Mouse (Mus musculus): ENCODE results near the gene Tspan5.

The Tspan5 gene

DNA sequence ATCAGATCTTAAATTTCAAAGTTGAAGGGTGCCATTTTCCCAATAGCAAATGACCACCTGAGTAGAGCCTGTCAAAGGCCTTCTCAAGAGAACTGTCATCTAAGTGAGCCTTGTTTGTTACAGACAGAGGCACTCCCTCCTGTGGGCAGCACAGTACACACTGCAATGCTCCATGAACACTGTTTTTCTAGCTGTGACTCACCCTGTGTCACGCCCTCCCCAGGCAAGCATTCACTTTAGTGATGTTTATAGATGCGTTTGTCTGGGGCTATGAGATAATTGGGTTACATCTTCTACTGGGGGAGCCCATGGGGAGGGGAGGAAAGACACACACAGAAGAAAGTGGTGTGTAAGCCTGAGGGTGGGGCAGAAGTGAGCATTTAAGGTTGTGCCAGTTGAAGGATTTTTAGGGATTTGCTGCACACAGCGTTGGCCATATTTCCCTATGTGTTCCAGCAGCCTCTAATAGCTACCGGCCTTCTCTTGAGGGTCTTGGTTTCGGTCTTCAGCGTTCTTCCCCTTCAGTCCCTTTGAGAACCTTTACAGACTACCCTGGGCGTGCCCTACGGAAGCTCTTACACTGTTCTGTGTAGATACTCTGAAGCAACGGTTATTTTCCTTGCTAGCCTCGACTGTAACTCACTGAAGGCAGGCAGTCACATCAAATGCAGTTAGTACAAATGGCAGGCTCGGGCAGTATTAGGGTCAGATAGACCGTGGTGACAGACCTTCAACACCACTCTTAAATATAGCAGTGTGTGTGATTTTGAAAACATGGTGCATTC lies 29.7 kb downstream of the Tspan5 start:
- no peak for DNase-seq (ENCODE audit: low read depth)

DNA sequence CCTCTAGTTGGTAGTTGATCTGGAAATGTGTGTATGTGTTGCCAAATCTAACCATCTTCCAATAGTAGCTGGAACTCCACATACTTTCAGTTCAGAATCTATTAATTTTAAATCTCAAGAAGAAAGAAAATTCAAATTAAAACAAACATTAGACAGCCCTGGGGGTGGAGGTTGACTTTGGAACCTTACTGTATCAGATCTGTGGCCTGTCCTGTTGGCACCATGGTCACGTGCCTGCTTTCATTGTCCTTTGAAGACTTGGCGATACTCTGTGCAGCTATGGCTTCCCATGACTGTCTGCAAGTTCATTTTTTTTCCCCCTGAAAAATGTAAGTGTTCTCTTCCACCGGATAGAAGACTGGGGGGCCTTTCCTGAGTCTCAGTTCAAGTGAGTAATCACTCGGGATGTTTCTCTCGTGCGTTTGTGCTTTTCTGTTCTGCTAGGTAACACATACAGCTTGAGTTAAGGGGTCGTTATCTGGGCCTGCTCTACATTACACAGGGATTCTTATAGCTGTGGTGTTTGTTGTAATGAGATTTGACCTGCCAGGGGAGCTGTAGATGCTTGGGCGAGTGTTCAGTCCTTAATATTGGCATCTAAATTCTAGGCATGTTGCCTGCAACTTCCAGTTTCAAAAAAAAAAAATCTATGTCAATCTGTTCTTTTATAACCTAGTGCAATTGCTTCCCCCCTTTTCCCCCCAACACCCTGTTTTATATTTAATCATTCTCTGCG lies 32.0 kb downstream of the Tspan5 start:
- DNase-seq (ENCODE audit: low read depth) = no peak

DNA sequence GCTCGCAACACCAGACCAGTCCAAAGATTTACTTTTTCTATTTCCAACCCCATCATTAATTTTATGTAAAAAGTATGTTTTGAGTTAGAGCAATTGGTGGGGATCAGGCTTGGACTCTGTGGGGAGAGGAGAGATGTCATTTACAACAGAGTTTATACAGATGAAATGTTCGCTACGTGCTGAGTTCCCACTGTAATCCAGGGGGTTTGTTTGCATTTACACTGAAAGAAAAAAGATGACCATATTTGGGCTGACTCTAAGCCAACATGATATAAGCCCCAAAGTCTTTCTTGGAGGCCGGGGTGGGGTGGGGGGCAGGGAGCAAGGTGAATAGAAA lies 32.6 kb downstream of the Tspan5 start:
- DNase-seq (ENCODE audit: low read depth) = no peak

DNA sequence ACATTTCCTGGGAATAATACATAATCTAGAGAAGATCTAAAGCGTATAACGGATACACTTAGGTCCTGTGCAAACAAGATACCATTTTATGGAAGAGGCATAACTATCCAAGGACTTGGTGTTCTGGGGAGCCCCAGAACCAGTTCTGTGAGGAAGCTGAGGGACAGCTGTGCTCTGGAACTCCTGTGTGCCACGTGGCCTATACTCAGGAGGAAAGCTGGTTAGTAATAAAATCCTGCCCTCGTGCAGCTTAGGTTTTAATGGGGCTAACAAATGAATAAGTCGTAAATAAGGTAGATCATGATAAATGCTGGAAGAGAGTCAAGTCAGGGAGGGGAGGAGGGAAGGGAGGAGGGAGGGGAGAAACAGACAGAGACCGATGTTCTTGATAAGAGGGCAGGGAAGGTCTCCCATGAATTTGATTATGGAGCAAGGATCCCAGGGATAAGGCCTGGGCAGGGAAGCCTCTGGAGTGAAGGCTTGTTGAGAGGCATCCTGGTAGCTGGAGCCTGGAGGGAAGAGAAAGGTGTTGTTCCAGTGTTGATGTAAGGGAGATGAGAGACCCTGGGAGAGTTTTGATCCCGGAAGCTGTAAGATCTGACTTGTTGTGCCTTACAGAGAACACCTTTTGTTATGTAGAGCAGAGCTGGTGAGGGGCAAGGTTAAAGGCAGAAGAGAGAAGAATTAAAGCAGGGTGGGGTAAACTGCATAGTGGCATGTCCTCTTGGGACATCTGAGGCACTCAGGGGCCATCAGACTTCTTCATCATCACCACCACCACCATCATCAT lies 34.1 kb downstream of the Tspan5 start:
- DNase-seq (ENCODE audit: low read depth) = no peak

DNA sequence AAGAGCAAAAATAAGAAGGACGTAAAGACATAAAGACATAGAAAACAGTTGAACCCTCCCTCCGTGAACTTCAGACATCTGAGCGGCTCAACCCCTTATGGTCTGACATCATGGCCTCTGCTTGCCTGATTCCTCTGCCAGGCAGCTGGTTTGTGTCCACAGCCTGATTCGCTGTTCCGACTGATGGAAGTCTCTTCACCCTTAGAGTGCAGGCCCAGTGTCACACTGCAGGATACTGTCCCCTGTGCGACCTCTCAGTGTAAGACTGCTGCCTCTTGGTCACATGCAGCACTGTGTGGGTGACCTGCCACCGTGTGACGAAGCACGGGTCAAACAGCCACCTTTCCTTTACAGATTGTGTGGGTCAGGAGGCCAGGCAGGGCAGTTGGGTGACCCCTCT lies 39.5 kb downstream of the Tspan5 start:
- DNase-seq (ENCODE audit: low read depth) = no peak

DNA sequence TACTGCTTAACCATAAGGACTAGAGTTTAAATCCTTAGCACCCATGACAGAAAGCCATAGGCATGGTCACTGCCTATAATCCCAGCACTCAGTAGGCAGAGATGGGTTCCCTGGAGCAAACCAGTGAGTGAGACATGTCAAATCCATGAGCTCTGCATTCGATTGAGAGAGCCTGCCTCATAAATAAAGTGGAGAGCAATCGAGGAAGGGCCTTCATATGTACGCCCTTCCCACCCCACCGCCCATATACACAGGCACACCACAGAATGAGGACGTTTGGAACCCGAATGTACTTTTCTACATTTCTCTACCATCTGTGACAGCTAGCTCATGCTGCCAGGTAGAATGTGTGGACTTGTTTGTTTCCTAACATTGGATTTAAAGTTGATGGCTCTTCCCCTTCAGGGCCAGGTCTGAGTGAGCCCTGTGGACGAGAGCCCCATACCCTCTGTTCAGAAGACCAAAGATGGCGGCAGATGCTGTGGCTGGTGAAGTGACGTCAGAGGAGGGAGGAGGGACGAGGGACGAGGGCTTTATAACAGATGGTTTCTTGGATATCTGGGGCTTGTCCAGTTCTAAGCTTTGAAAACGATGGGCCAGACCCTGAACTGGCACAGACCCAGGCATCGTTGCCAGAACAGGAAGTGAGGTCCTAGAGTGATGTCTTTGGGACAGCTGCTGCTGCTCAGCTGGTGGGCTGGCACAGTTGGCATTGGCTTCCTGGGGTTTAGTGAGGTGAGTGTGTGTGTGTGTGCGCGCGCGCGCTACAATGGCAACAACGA lies 42.1 kb downstream of the Tspan5 start:
- DNase-seq (ENCODE audit: low read depth) = no peak

DNA sequence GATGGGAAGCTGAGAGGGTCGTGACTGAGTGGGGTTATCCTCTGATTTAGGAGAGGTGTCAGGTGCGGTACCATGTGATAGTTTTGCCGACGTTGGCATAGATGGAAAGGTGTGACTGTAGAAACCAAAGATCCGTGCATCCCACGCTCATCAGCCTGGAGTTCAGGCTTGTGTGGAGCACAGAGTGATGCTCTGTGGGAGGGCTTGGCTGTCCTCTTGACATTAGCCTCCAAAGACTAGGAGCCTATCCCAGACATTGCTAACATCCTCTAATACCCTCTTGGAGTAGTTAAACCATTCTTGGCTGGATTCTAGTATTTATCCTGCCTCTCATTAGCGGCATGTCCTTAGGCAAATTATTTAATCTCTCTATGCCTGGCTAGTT lies 42.6 kb downstream of the Tspan5 start:
- no peak for DNase-seq (ENCODE audit: low read depth)

DNA sequence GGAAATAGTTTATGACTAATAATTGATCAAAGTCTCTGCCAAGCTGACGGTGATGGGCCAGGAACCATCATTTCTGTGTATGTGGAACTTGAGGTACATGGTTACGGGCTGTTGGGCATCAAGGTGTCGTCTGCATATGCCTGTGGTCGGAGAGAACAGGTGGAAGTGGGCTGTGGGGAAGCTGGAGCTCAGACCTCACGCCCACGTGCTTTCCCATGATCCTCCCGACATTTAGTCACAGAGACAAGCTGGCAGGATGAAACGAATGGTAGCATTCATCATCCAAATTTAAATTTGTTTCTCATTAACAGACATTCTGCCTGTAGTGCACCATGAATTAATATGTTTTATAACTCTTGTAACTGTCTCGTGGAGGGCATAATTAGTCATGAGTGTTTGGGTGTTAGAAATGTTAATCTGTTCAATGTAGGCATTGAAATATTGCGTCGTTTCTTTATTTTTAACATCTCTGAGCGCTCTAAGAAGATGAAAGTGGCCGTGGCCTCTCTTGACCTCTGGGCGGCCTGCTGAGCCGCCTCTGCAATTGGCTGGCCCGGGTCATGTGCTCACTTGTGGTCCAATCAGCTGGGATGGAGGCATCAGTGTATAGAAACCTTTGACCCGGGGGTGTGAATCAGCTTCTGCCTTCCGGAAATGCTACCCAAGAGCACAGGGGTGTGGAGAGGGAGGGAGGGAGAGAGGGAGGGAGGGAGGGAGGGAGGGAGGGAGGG lies 45.9 kb downstream of the Tspan5 start:
- DNase-seq (ENCODE audit: low read depth) = no peak

DNA sequence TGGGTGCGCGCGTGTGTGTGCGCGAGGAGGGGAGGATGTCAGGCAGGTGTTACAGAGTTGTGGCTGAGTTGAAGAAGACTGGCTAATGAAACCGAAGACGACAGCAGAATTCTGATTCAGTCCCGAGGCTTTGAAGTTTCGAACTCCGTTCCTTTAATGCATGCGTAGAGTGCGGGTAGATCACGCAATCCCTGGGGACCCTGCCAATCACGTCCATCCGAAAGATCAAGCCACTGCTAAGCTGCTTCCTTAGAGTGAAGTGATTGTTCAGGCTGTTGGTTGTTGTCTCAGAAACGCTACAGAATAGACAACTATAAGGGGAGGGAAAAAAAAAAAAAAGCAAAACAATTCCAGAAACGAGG lies 46.5 kb downstream of the Tspan5 start:
- DNase-seq (ENCODE audit: low read depth) = no peak

DNA sequence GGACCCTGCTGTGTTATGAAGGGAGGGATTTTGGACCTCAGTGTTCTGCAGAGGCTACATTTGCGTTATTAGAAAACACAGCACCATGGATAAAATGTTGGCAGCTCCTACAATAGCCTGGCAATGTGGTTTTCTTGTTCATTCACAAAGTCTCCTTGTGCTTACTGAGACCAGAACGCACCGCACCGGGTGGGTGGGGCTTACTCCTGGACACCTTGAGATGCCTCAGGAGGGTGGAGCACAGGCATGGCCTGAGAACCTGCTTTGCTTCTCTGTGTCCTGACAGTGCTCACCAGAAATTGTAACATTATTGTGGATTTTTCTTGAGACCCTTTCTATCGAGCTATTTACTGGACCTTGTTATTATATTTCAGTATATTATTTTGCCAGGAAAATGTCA lies 47.3 kb downstream of the Tspan5 start:
- DNase-seq (ENCODE audit: low read depth) = no peak

DNA sequence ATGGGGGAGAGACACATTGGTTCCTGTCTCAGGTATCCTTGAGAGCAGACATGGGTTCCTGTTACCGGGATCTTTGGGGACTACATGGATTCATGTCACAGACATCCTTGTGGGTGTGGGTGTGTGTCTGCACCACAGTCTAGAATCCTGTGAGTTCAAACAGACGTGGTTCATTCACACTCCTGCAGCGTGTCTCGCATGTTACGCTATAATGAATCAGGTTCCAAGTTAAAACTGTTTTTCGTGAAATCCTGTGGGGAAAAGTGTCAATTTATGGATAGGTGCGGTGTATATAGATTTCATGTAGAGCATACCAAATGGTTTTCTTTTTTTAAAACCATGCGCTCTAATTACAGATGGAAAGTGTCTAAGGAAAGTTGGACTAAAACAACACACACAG lies 52.5 kb downstream of the Tspan5 start:
- no peak for DNase-seq (ENCODE audit: low read depth)

DNA sequence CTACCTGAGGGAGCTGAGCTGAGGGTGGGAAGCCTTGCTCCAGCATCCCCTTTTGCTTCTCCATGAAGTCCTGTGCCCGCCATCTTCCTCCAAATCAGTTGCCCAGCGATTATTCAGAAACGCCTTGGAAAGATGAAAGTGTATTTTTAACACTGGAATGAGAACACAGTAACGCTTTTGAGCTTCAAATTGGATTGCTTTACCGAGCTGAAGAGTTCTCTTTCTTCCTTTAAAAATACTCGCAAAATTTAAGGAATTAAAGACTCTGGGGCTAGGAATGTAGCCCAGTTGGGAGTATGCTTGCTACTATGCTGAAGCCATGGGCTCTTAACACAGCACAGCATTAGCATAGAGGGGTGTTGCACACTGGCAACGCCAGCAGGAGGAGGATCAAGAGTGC lies 54.0 kb downstream of the Tspan5 start:
- no peak for DNase-seq (ENCODE audit: low read depth)

DNA sequence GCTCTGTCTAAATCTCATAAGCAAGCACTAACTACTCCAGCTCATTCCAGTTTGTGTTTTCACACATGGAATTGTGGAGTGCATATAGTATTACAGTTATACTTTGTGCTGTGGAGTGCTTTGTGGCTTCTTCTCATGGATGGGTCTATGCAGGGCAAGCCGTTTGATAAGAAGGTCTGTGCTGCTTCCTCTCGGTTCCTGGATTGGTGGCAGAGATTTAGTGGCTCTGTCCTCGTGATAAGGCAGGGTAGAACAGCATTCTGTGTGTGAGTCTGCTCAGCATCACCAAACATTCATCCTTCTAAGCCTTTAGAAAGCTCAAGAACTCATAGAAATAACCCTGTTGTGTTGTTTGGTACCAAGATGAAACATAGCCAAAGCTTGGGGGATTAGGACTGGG lies 54.6 kb downstream of the Tspan5 start:
- no peak for DNase-seq (ENCODE audit: low read depth)

DNA sequence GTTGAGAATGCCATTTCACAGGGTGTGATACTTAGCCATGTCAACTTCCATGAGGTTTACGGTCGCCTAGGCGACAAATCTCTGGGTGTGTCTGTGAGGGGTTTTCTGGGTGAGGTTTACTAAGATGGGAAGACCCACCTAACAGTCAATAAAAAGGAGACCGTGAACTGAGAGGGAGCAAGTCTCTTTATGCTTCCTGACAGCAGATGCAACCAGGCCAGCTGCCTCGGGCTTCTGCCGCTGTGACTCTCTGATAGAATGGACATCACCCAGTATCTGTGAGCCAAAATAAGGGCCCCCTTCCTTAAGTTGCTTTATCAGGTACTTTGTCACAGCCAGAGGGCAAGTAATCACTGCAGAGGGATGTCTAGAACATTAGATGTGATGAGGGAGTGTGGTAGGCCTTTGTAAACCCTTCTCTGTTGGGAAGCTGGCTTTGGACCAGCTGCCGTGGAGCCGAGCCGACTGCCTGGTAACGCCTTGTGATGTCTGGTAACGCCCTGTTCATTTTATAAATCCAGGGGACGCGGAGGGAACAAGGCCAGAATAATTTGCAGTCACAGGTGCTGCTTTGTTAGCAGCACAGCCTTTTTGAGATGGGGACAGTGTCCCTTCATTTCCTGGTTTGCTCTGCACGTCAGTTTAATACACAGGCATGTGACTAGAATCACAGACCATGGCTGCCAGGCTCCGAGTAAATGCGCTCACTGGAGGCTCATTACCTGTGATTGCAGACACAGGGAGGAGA lies 58.8 kb downstream of the Tspan5 start:
- DNase-seq (ENCODE audit: low read depth) = no peak

DNA sequence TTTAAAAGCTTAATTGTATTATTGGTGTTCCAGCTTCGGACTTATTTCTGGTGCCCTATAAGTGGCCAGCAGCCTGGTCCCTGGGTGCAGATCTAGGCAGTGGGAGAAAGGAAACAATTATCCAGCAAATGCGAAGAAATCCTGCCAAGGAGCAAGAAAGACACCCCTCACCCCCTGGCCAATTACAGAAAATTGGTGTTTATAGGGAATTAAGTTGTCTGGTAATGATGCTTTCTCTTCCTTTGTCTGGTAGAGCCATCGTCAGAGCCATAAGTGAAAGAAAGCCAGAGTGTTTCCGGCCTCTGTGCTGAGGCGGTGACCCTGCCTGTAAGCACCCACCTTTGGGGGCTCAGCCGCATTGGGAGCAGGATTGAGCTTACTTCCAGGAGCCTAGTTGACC lies 59.7 kb downstream of the Tspan5 start:
- no peak for DNase-seq (ENCODE audit: low read depth)

DNA sequence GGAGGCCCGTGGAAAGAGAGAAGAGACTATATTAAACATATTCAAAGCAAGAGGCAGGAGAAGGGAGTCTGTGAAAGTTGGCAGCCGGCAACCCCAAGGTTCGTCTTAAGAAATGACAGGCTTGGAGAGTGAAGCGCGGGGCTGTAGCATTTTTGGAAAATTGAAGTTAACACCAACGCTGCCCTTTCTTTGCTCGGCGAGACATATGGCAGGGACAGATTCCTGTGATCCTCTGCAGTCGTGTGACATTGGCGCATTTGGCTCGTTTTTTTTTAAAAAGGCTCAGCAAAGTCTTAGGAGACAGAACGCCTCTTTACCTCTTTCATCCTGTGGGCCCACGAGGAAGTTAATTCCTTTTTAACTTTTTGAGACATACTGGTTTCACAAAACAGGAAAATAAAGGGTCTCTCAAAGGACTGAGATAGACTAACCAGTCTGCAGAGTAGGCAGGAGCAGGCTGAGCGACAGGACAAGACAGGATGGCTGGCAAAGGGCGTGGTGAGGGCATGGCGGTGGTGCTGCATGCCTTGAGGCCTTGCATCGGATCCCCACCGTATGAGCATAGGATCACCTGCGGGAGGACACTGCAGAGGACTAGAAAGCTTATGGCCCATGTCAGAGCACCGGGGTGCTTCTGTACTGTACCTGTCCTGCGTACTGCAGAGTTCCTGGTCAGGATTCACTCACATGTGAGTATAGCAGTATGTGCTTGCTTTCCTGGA lies 60.9 kb downstream of the Tspan5 start:
- no peak for DNase-seq (ENCODE audit: low read depth)

DNA sequence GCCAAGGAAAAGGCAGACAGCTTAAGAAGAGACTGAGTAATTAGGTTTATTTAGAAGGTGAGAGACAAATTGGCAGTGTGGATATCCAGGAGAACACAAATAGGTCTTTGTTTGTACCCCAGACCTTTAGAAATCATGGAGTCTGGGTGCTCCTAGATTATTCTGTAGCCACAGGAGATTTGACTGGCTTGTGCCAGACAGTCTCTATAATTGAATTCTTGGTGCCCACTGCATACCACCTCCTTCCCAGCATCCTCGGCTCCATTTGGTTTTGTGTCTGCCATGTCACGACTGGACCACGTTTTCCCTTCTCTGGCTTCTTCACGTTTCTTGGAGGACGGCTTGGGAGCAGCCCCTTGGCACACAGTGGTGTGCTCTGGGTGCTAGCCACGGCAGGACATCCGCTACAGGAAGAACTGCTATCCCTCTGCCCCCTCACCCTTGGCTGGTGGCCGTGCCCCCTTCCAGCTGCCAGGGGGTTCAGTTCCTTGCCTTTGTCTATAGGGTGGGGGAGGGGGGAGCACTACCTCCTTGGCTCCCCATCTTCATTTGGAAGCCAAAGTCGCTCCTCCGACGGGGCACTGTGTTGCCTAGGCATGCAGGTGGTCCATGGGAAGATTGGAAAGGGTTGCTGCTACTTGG lies 61.6 kb downstream of the Tspan5 start:
- no peak for DNase-seq (ENCODE audit: low read depth)

DNA sequence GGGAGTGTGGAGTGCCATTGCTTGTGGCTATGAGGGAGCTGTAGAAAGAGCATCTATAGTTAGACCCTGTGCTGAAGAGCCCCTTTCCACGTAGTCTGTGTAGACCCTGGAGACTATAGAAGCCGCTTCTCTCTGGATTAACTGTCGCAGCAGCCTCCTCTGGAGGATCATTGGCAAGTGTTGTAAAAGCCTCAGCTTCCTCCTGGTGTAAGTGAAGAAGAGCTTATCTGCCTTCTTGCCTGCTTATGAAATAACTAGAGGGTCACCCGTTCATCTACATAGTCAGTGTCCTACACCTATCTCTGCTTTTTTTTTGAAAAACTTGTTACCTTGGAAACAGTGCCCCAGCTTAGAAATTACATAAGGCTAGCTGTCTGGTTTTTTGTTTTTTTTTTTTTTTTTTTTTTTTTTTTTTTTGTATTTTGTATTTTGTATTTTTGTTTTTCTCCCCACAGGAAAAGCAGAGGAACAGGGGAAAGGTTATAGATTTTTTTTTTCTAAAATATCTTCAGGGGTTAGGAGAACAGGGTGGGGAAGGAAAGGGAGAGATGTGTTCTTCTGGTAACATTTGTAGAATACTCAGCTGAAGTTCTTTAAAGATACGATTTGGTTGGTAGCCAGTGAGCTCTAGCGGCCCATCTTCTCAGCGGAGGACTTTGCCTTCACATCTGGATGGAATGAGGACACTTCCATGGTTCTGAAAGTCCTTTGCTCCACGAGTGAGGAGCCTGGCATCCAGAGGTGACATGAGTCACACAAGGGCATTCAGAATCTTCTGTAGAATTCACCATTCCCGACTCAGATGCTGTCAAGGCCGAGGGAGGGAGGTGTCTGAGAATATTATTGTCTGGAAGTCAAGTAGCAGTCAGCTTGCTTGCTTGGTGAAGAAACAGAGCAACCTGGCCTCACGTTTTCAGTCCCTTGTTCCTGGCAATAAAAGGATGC lies 62.4 kb downstream of the Tspan5 start:
- no peak for DNase-seq (ENCODE audit: low read depth)

DNA sequence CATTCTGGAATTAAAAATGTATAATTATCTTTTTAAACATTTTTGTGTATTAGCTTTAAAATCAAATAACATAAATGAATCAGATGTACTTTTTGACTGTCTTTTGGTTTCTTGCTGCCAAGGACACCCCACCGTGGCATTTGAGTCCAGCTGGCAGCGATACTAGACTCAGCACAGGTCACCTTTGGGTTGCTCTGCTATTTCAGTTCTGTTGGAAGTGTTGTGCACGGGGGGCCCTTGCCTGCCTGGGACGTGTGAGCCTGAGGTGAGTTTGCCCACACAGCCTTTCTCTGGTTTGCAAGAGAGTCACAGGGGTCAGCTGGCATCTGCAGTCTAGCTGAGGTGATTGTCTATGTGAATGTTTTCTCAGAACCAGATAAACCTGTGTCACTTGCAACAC lies 65.8 kb downstream of the Tspan5 start:
- DNase-seq (ENCODE audit: low read depth) = no peak
